Mouse (Mus musculus) hindlimb bud, embryonic 11.5 days (tissue): ENCODE data around the gene Rnf225.
"Not testable (repeated sequence)": the region's sequence is repeated elsewhere in the genome, so short reads cannot be mapped to it uniquely, and the experiment has no call there.

Source experiments
- DNase-seq: peaks from one replicate; pipeline ENCODE4 v3.0.0-alpha.2; 2012; ENCODE audit warnings: low read depth, low spot score; ENCODE audit errors: extremely low spot score

The Rnf225 gene

GRCm38 (mm10) chr7:12927191-12927680, at the start of gene Rnf225:
TSS of gene Rnf225 (plus strand) at chr7:12927416.
- no peak for DNase-seq

GRCm38 (mm10) chr7:12880036-12880435, 47.2 kb upstream of the Rnf225 start:
- no peak for DNase-seq

GRCm38 (mm10) chr7:12880497-12880896, 46.7 kb upstream of the Rnf225 start:
- not testable (repeated sequence) for DNase-seq

GRCm38 (mm10) chr7:12880911-12881660, 46.1 kb upstream of the Rnf225 start, which contains the start of gene Zfp128:
TSS of gene Zfp128 (plus strand) at chr7:12881177.
- peak; percentile 89 for DNase-seq

GRCm38 (mm10) chr7:12886563-12887266, 40.5 kb upstream of the Rnf225 start:
- DNase-seq = no peak

GRCm38 (mm10) chr7:12887585-12887984, 39.6 kb upstream of the Rnf225 start:
- DNase-seq = no peak

GRCm38 (mm10) chr7:12890928-12891327, 36.3 kb upstream of the Rnf225 start:
- DNase-seq = no peak

GRCm38 (mm10) chr7:12891334-12891733, 35.9 kb upstream of the Rnf225 start:
- no peak for DNase-seq

GRCm38 (mm10) chr7:12897655-12898410, 29.4 kb upstream of the Rnf225 start, which contains the start of gene Zscan22:
TSS of gene Zscan22 (plus strand) at chr7:12897815.
- peak; percentile 92 for DNase-seq

- no peak for DNase-seq
Measured at GRCm38 (mm10) chr7:12901517-12901916, 25.7 kb upstream of the Rnf225 start.

GRCm38 (mm10) chr7:12903623-12904022, 23.6 kb upstream of the Rnf225 start:
- DNase-seq = no peak

- DNase-seq = no peak
Measured at GRCm38 (mm10) chr7:12905146-12905545, 22.1 kb upstream of the Rnf225 start.

- DNase-seq = no peak
Measured at GRCm38 (mm10) chr7:12909498-12909962, 17.7 kb upstream of the Rnf225 start.

GRCm38 (mm10) chr7:12910181-12910668, 17.0 kb upstream of the Rnf225 start:
- no peak for DNase-seq

- DNase-seq = no peak
Measured at GRCm38 (mm10) chr7:12913556-12913955, 13.7 kb upstream of the Rnf225 start.

GRCm38 (mm10) chr7:12920495-12920894, 6.7 kb upstream of the Rnf225 start:
- DNase-seq = not testable (repeated sequence)

GRCm38 (mm10) chr7:12921318-12921704, 5.9 kb upstream of the Rnf225 start:
- DNase-seq = no peak

GRCm38 (mm10) chr7:12921705-12922465, 5.3 kb upstream of the Rnf225 start, which contains the start of gene Rps5:
TSS of gene Rps5 (plus strand) at chr7:12922290.
- peak; percentile 98 for DNase-seq

GRCm38 (mm10) chr7:12922729-12923128, 4.5 kb upstream of the Rnf225 start:
- no peak for DNase-seq

- no peak for DNase-seq
Measured at GRCm38 (mm10) chr7:12926316-12926715, 900 bp upstream of the Rnf225 start.
